Mouse (Mus musculus) megakaryocyte, embryonic 14.5 days (primary cell): Measurements from ENCODE around the gene Ptprf. TPM values are rescaled to one million over a fixed set of nuclear protein-coding genes. Genes with fewer than 3 reads are reported as not detected.

ENCODE experiments used
- H3K27me3 ChIP-seq: replicated peaks from 2 replicates; pipeline ENCODE3; 2012; ENCODE audit warnings: inconsistent platforms
- H3K36me3 ChIP-seq: replicated peaks from 2 replicates; pipeline ENCODE3; 2012; ENCODE audit warnings: low read length, inconsistent platforms, mixed read lengths
- H3K4me1 ChIP-seq: 2 replicates; pipeline ENCODE4 v1.6.1; 2012; ENCODE audit warnings: inconsistent platforms
- H3K4me3 ChIP-seq: replicated peaks from 2 replicates; pipeline ENCODE3; 2012; ENCODE audit warnings: moderate library complexity, mild to moderate bottlenecking, inconsistent platforms
- H3K9me3 ChIP-seq: 2 replicates; pipeline ENCODE4 v1.6.1; 2012; ENCODE audit warnings: inconsistent platforms
- FLI1 ChIP-seq: IDR thresholded peaks from 2 replicates; pipeline ENCODE4 v1.6.1; 2012; ENCODE audit warnings: low read length, inconsistent platforms, mixed read lengths
- GATA1 ChIP-seq: IDR thresholded peaks from 3 replicates; pipeline ENCODE4 v1.6.1; 2012; ENCODE audit warnings: mixed read lengths, low read length, inconsistent platforms, borderline replicate concordance
- polyA plus RNA-seq: library from polyadenylated mRNA; stranded (reverse); fragments of >175 nt; gene quantifications from 2 replicates; pipeline ENCODE4 v1.2.3, GENCODE M21; 2012; ENCODE audit warnings: low replicate concordance; ENCODE audit not compliant: insufficient read depth

Ptprf gene
- polyA plus RNA-seq, 1 experiment, result 0.41 TPM

GRCm38 (mm10) chr4:118260551-118261267 lies 30.5 kb downstream of the Ptprf start:
- Histone ChIP-seq H3K9me3 (no peaks in the 10 kb centered on the region), H3K4me1 (peaks cover 16% of the 10 kb centered on the region), H3K27me3 (peaks cover 95% of the 10 kb centered on the region), H3K4me3 (peak overlapping the region; percentile 87), H3K36me3 (no peaks in the 10 kb centered on the region)
- no peak for TF ChIP-seq GATA1
- TF ChIP-seq FLI1, result no peak

- TF ChIP-seq GATA1, result no peak
- no peak for TF ChIP-seq FLI1
- no peaks in the 10 kb centered on the region for H3K36me3 ChIP-seq
- H3K4me1 ChIP-seq, result peaks cover 16% of the 10 kb centered on the region
- no peak overlapping the region for H3K4me3 ChIP-seq
- H3K27me3 ChIP-seq, result peaks cover 92% of the 10 kb centered on the region
- H3K9me3 ChIP-seq, result no peaks in the 10 kb centered on the region
Measured at GRCm38 (mm10) chr4:118259782-118260463, 31.3 kb downstream of the Ptprf start.

- H3K9me3 ChIP-seq, result no peaks in the 10 kb centered on the region
- peaks cover 16% of the 10 kb centered on the region for H3K4me1 ChIP-seq
- H3K4me3 ChIP-seq, result no peak overlapping the region
- peaks cover 82% of the 10 kb centered on the region for H3K27me3 ChIP-seq
- TF ChIP-seq GATA1, result no peak
- no peak for TF ChIP-seq FLI1
- no peaks in the 10 kb centered on the region for H3K36me3 ChIP-seq
Measured at GRCm38 (mm10) chr4:118257977-118258376, 33.2 kb downstream of the Ptprf start.

GRCm38 (mm10) chr4:118257416-118257815 lies 33.8 kb downstream of the Ptprf start:
- Histone ChIP-seq H3K36me3 (no peaks in the 10 kb centered on the region), H3K4me1 (peaks cover 16% of the 10 kb centered on the region), H3K9me3 (no peaks in the 10 kb centered on the region), H3K4me3 (no peak overlapping the region), H3K27me3 (peaks cover 79% of the 10 kb centered on the region)
- TF ChIP-seq FLI1, result no peak
- no peak for TF ChIP-seq GATA1

GRCm38 (mm10) chr4:118256217-118256616 lies 35.0 kb downstream of the Ptprf start:
- H3K36me3 ChIP-seq, result no peaks in the 10 kb centered on the region
- H3K4me1 ChIP-seq, result peaks cover 14% of the 10 kb centered on the region
- H3K4me3 ChIP-seq, result no peak overlapping the region
- H3K9me3 ChIP-seq, result no peaks in the 10 kb centered on the region
- H3K27me3 ChIP-seq, result peaks cover 77% of the 10 kb centered on the region
- no peak for TF ChIP-seq GATA1
- TF ChIP-seq FLI1, result no peak

GRCm38 (mm10) chr4:118254953-118255352 lies 36.3 kb downstream of the Ptprf start:
- Histone ChIP-seq H3K4me3 (no peak overlapping the region), H3K9me3 (no peaks in the 10 kb centered on the region), H3K36me3 (no peaks in the 10 kb centered on the region), H3K27me3 (peaks cover 73% of the 10 kb centered on the region), H3K4me1 (peaks cover 6% of the 10 kb centered on the region; the same call in 1 of the 2 replicates)
- TF ChIP-seq GATA1 (no peak), FLI1 (no peak)

GRCm38 (mm10) chr4:118247323-118247722 lies 43.9 kb downstream of the Ptprf start:
- TF ChIP-seq GATA1 (no peak), FLI1 (no peak)
- peaks cover 65% of the 10 kb centered on the region for H3K27me3 ChIP-seq
- peaks cover under 1% of the 10 kb centered on the region; the same call in 1 of the 2 replicates for H3K4me1 ChIP-seq
- H3K4me3 ChIP-seq, result no peak overlapping the region
- no peaks in the 10 kb centered on the region for H3K36me3 ChIP-seq
- H3K9me3 ChIP-seq, result no peaks in the 10 kb centered on the region

GRCm38 (mm10) chr4:118245847-118246246 lies 45.4 kb downstream of the Ptprf start:
- Histone ChIP-seq H3K27me3 (peaks cover 56% of the 10 kb centered on the region), H3K4me1 (peaks cover 6% of the 10 kb centered on the region), H3K4me3 (no peak overlapping the region), H3K9me3 (no peaks in the 10 kb centered on the region), H3K36me3 (no peaks in the 10 kb centered on the region)
- TF ChIP-seq GATA1 (no peak), FLI1 (no peak)

GRCm38 (mm10) chr4:118243791-118244190 lies 47.4 kb downstream of the Ptprf start:
- Histone ChIP-seq H3K4me1 (peaks cover 6% of the 10 kb centered on the region), H3K4me3 (no peak overlapping the region), H3K27me3 (peaks cover 43% of the 10 kb centered on the region)

GRCm38 (mm10) chr4:118243298-118243697 lies 47.9 kb downstream of the Ptprf start:
- no peak overlapping the region for H3K4me3 ChIP-seq
- no peaks in the 10 kb centered on the region for H3K9me3 ChIP-seq
- H3K36me3 ChIP-seq, result no peaks in the 10 kb centered on the region
- peaks cover 44% of the 10 kb centered on the region for H3K27me3 ChIP-seq
- TF ChIP-seq FLI1, result no peak
- TF ChIP-seq GATA1, result no peak
- peaks cover 6% of the 10 kb centered on the region for H3K4me1 ChIP-seq

More at GRCm38 (mm10) chr4:118243791-118244190, 47.4 kb downstream of the Ptprf start:
- Histone ChIP-seq H3K9me3 (no peaks in the 10 kb centered on the region), H3K36me3 (no peaks in the 10 kb centered on the region)
- TF ChIP-seq FLI1 (no peak), GATA1 (no peak)
